Mouse (Mus musculus): ENCODE results near the gene Arhgef12. TPM values are rescaled to one million over a fixed set of nuclear protein-coding genes. Genes with fewer than 3 reads are reported as not detected.

Arhgef12 gene
- 74.3 TPM for polyA plus RNA-seq (2014; fragmentation: Illumina TruSeq; extraction: RNeasy Lipid Tissue Mini Kit (QIAGEN cat#74804); ENCODE audit: low read depth, low replicate concordance)

GRCm38 (mm10) chr9:43107187-43107517 lies at the start of gene Arhgef12:
Gene Arhgef12 (minus strand): TSS chr9:43107239.

GRCm38 (mm10) chr9:43116134-43116996 lies 9.3 kb upstream of the Arhgef12 start, which contains the start of gene Tmem136:
Gene Tmem136 (minus strand): TSS chr9:43116570.

DNA sequence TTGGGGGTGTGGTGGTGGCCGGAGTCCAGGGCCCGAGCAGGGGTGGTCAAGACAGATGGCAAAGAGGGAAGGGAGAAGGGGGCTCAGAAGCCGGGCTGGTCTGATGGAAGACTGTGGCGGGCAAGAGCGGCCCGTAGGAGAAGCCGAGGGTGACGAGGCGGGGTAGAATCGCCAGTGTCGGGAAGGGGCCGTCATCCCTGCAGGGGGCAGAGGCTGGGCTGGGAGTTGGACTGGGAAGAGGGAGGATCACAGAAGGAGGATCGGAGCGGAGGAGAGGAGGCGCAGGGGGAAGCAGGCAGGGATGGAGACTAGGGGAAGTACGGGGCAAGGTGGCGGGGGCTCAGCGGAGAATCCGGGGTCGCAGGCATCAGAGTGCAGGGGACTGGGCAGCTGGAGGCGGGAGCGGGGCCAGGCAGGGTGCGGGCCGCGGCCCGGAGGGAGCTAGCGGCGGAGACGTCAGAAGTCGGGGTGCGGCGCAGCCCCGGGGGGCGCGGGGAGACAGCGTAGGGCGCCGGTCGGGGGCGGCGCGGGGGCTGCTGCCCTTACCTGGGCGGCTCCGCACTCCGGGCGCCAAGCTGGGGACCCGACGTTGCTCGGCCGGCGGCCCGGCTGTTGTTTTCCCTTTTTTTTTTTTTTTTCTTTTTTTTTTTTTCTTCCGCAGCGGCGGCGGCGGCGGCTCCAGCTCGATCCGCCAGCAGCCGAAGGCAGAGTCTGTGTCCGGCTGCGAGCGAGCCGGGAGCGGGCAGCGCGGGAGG lies 163.1 kb downstream of the Arhgef12 start, which contains the start of gene Grik4:
TSS of gene Grik4 (minus strand) at position 713 of the 755 bp plus-strand sequence.

Other genes starting within 250 kb of the Arhgef12 start
- gene Grik4, start 162.7 kb downstream of the Arhgef12 start, polyA plus RNA-seq (2014; fragmentation: Illumina TruSeq; extraction: RNeasy Lipid Tissue Mini Kit (QIAGEN cat#74804); ENCODE audit: low read depth, low replicate concordance): not detected
- gene Tmem136, start 9.3 kb upstream of the Arhgef12 start, polyA plus RNA-seq (2014; fragmentation: Illumina TruSeq; extraction: RNeasy Lipid Tissue Mini Kit (QIAGEN cat#74804); ENCODE audit: low read depth, low replicate concordance): 15.1 TPM
- gene Pou2f3, start 103.1 kb upstream of the Arhgef12 start, polyA plus RNA-seq (2014; fragmentation: Illumina TruSeq; extraction: RNeasy Lipid Tissue Mini Kit (QIAGEN cat#74804); ENCODE audit: low read depth, low replicate concordance): 0.29 TPM
- gene Oaf, start 132.7 kb upstream of the Arhgef12 start, polyA plus RNA-seq (2014; fragmentation: Illumina TruSeq; extraction: RNeasy Lipid Tissue Mini Kit (QIAGEN cat#74804); ENCODE audit: low read depth, low replicate concordance): 8.1 TPM
- not detected for gene Trim29, start 203.6 kb upstream of the Arhgef12 start, polyA plus RNA-seq (2014; fragmentation: Illumina TruSeq; extraction: RNeasy Lipid Tissue Mini Kit (QIAGEN cat#74804); ENCODE audit: low read depth, low replicate concordance)